Mouse (Mus musculus): ENCODE results near the gene Adamts7.

Gene Adamts7

DNA sequence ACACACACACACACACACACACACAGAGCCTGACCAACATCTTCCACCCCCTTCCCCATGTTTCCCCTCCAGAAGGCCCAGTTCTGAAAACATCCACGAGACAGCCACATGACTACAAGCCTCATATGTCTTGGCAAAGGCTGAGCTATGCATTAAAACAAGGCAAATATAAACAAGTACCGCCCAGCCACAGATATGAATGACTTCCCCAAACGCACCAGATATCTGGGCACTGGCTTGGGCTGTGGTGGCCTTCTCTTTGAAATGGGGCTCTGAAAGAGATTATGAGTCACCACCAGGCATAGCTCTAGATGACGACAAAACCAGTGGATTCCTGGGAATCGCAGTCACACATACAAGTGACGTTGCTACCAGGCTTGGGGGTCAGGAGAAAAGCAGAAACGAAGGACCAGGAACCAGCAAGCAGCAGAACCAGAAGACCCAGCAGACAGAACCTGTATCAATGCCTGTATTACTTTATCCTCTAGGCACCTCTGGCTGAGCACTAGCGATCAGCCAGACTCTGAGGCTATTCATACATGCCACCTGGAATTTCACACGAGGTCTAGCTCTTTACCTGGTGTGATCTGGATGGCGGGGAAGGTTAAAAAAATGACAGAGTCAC lies 72.5 kb downstream of the Adamts7 start:
- DNase-seq (ENCODE audit: low spot score): no peak

DNA sequence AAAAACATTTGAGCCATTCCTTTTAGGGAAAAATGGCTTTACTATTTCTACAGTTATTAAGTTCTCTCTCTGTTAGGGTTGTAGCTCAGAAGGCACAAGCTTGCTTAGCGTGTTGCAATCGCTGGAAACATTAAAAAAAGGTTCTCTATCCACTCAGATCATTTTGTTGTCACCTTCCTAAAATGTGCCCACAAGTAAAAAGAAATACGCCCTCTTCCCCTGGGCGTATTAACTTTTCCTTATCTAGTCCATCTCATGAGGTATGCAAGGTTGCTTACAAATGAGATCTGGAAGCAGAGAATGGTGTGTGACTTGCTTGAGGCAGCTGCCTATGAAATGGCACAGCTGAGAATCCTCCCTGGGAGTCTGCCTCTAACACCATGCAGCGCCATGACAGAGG lies 73.9 kb downstream of the Adamts7 start:
- DNase-seq (ENCODE audit: low spot score): no peak

DNA sequence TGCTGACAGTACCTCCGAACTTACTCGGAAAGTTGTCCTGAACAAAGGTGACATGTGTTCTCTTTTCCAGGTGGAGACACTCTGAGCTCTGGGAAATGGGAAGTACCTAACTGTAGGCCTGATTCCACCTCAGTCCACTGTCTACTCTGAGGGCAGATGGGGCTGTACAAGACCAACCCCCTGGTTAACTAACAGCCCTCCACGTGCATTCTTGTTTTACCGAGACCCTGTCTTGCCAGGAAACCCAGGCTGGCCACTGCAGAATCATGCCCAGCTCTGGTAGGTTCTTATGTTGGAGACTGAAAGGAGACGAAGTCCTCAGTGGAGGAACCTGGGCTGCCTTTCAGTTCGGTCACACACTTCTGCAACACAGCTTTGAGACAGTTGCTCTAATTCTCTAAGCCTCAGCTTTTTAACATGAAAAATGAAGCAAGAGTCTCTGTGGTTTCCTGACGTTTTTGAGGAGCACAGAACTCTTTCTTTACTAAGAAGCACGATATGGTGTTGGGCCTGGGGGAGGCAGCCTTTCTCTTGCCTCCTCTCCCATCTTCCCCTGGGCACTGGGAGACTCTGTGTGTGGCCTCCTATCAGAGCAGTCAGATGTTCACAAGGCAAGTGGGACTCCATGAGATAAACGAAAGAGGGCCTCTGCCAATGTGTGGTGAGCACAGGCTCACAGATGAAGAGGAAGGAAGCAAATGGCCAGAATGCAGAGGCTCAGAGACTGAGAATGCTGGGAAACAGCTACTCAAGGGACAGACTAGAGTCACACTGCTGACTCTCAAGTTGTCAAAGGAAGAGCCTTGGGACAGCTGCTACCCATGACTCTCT lies 74.6 kb downstream of the Adamts7 start:
- DNase-seq (ENCODE audit: low spot score): no peak

DNA sequence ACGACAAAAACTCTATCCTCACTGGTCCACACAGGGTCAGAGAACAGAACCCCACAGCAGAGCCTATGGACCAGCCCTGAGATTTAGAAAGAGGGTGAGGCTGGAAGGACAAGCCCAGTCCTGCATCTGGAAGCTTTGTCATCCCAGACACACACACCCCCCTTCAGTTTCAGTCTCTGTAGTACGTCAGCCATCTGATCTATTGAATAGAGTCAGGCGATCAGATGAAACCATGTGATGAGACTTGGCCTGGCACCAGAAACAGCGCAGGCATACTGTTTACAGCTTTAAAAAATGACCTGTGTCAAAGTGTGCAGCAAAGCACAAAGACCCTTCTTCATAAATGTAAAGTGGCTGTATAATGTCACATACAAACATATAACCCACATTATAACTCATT lies 77.7 kb downstream of the Adamts7 start:
- no peak for DNase-seq (ENCODE audit: low spot score)

DNA sequence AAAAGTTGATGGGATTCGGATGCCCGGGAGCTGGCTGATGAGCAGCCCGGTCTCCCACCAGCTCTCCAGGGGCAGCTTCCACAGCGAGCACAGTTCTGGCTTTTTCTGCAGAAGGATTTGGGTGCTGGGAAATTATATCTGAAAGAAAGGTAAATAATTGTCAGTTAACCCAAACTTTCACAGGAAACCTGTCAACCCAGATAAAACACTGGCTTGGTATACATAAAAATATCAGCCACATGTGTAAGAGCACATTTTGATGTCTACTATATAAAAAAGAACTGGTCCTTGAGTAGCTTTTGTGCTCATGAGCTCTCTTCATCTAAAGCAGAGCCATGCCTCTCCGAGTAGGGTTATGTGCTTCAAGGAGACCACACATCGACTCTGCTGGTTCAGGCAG lies 78.2 kb downstream of the Adamts7 start:
- DNase-seq (ENCODE audit: low spot score): no peak

DNA sequence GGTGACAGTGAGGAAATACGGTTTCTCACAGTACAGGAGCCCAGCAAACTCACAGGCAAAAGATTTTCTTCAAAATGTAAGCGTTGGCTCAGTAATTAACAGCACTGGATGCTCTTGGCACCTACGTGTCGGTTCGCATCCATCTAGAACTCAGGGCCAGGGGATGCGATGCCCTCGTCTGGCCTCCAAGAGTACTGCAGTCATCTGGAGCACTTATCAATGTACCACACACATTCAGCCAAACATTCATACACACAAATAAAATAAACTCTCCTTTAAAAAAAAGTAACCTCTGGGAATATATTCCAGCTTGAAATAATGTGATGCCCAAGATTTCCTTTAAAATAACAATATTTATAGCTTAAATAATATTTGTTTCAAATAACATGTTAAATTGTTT lies 78.7 kb downstream of the Adamts7 start:
- no peak for DNase-seq (ENCODE audit: low spot score)

DNA sequence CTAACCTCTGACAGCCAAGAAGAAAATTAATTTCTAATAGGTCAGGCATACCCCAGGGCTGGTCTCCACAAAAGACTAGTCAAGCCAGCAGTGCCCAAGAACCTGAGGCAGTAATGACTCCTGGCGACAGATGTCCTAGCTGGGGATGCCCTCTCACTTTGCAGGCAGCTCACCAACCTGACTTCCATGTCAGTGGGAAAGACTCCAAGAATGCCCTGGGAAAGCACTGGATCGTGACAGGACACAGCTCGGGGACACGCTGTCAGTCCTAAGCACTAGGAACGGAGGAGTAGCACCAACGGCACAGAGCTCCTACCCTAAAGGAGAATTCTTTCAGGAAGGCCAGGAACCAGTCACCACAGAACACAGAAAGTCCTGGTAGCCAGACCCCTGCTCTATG lies 79.4 kb downstream of the Adamts7 start:
- no peak for DNase-seq (ENCODE audit: low spot score)

DNA sequence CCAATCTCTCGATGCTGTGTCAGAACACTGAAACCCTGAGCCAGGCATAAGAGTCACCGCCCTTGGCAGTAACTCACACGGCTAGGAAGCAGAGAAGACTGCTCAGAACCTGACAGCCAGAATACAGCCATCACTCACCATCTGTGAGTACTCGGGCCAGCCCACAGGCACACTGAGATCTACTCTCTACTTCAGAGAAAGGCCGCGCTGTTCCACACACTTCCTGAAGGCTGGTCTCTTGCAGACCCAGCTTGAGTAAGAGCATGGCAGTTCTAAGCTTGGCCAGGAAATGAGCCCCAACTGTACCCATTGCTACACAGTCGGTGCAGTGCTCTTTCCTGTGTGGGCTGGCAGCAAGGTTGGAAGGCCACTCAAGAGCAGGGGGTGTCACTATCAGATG lies 80.0 kb downstream of the Adamts7 start:
- DNase-seq (ENCODE audit: low spot score): no peak

DNA sequence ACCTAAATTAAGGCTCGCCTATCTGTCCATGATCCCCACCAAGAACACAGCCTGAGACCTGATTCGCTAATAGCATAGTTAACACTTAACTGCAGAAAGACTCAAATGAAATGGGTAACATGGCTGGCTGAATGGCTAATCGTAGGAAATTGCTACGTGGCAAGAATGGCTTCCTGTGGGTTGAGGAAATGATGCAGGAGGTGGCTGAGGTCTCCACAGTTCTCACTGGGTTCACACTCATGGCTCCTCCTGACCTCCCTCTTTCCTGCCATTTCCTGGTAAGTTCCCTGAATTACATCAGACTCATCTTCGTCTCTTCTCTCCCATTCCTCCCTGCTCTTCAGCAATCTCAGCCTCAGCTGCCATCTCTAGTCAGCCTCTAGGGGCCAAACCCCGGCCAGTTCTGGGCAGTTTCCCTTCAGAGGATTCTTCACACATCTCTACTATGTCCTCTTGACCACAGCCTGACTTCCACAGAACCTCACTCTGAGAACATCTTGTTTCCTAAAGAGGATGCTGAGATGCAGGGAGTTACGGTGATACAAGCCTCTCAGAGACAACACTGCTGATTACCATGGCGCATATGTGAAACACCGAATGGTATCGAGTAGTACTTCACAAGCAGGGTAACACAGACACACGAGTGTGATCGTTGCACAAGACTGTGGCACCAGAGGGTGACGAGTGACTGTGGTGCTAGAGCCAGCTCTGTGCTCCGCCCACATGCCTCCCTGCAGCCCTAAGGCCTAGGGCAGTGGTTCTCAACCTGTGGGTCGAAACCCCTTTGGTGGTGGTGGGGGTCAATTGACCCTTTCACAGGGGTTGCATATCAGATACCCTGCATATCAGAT lies 81.7 kb downstream of the Adamts7 start:
- DNase-seq (ENCODE audit: low spot score): no peak

DNA sequence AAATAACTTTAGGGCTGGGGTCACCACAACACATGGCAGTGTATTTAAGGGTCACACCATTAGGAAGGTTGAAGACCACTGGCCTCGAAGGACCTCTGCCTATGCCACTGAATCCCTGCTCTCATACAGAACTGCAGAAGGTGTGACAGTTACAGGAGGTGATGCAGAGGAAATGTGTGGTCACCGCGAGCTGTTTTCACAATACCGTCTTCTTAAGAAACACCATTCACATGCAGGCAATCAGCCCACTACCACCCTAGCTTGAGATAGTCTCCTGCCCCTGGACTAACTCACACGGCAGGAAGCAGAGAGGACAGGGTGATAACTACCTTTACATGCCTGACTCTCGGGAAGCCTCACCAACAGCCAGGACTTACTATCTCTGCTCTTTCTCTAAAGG lies 82.3 kb downstream of the Adamts7 start:
- DNase-seq (ENCODE audit: low spot score): no peak

DNA sequence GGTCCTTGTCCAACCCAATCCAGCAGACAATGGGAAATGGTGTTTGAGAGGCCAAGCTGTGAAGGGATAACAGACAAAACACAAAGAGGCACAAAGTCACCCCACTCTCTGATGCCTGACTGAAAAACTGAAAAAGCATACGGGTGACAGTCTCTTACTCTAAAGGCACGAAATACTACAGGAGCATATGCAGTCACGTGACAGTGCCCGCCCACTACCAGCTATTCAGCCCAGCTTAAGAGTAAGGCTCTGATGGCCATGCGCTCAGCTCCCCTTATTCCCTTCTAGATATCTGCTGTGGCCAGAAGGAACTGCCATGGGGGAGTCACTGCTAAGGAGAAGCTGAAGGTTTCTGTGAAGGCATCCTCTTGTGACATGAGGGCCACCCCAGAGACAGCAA lies 82.9 kb downstream of the Adamts7 start:
- no peak for DNase-seq (ENCODE audit: low spot score)

DNA sequence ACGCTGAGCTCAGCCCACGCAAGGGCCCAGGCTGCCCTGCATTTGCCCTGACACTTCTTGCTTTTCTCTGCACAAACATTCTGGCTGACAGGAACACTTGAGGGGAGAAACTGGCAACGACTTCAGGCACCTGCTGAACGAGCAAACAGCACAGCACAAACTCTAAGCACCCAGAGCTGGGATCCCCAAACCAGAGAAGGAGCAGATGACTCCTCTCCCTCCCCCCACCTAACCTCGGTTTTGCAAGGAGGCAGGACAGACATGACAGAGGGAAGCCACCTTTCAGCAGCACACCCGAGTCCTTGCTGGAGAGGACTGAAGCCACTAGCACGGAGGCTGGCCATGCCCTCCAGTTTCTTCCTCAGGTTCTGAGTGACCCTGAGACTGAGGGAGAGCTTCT lies 84.4 kb downstream of the Adamts7 start:
- no peak for DNase-seq (ENCODE audit: low spot score)

DNA sequence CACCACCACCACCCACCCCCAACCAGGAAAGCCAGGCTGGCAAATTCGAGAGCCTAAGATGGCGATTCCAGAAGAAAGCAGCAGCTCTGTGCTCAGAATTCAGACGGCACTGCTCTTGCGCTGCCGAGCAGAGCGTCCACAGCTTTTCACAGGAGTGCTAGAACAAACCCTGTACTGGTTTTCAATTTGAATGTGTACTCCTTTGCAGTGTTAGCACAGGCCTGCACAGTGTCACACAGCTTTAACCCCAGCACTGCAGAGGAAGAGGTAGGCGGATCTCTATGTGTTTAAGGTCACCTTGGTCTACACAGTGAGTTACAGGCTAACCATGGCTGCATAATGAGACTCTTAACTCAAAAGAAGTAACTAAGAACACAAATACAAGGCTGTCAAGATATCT lies 85.5 kb downstream of the Adamts7 start:
- no peak for DNase-seq (ENCODE audit: low spot score)

DNA sequence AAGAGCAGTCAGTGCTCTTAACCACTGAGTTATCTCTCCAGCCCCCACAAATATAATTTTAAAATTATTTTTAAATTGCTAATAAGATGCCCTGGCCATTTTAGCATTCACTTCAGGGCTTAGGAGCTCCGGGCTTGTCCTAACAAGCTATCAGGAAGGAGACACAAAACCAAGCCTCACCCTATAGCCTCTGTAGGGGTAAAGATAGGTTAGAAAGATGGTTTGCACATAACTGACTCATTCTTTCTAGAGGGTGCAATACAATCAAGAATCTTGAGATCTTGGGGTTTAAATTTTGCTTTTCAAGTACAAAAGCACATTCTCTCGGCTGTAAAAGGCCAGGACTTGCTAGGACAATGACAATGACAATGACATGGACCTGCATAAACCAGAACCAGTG lies 86.2 kb downstream of the Adamts7 start:
- DNase-seq (ENCODE audit: low spot score): no peak

DNA sequence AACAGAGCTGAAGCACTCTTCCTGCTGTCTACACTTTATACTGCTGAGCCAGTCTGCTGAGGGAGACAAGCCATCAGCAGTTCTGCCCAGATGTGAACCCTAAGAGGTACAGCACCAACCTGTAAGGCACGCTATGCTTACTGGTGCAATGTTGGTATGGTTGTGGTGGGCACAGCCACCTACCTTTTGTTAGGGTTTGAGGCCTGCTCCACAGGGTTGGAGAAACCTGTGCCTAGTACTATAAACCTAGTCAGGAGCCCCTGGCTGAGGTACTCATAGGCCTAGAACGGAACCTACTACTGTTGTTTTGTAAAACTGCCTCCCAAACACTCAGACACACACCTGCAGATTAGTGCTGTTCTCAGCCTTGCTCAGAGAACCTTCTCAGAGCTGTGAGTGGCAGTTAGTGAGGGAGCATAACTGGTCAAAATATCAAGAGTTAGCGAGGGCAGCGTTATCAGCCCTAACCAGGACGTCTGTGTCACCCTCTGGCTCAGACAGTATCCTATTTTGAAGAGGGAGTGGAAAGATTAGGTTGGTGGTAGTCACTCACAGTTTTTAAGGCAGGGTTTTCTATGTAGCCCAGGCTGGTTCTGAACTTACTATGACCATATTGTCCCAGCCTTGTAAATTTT lies 87.4 kb downstream of the Adamts7 start:
- no peak for DNase-seq (ENCODE audit: low spot score)

DNA sequence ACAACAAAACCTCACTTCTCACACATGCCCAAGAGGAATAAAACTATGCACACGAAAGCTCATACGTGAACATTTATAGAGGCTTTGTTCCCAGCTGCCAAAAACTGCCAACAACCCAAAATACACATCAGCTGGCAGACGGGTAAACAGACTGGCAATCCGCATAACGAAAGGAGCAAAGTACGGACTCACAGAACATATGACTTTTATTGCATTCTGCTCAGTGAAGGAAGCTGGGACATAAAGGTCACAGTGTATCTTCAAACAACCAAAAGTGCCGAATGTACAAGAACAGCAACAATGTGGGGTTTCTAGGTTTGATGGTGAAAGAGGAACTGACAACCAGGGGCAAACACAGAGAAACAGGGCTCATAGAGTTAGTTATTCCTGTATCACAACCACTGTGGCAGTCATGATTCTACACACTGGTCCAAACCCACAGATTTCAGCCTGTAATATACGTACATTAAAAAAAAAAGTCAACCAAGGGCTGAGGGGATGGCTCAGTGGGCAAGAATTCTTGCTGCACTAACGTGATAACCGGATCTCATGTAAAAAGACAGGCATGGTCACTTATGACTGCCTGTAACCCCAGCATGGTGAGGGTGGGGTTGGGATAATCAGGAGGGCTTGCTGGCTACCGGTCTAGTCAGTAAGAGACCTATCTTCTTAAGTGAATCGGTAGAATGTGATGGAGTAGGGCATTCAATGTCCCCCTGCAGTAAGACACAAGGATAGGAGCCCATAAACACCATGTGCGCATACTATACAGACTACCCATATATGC lies 88.3 kb downstream of the Adamts7 start:
- no peak for DNase-seq (ENCODE audit: low spot score)

DNA sequence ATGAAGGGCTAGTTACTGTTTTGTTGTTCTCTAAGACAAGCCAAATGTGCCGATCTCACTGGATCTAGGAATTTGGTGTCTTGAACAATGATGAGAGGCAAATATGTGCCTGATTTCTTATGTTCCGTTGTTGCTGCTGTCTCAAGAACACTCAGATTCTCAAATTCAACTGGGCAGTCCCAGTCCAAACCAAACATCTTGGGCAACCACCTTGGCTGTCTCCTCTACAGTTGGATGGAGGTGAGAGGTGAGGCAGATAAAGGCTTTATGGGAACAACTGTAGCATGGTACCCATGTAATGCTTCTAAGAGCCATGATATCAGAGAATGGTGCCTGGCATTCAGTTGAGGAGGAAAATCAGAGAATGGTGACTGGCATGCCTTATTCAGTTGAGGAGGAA lies 90.3 kb downstream of the Adamts7 start:
- DNase-seq (ENCODE audit: low spot score): no peak

DNA sequence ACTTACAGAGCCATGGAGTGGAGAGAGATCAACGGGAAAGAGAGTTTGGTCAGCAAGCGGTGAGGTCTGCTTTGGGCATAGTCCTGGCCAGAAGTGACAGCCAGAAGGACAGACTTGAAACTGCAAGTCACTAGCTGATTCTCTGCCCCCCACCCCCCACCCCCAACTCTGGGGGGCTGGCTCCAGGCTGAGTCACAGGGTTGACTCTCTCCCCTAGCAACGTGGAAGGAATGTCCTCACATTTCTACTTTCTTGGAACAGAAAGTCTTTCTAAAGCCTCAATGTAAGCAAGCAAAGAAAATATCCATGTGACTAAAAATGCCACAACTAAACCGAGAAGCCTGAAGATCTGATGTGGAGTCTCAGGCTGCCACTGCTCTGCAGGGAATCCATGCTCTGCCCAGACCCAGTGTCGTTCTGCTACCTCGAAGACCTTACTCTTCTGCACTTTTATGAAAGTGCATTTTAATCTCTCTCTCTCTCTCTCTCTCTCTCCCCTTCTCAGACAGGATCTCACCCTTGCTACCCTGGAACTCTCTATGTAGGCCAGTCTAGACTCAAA lies 93.1 kb downstream of the Adamts7 start:
- no peak for DNase-seq (ENCODE audit: low spot score)

DNA sequence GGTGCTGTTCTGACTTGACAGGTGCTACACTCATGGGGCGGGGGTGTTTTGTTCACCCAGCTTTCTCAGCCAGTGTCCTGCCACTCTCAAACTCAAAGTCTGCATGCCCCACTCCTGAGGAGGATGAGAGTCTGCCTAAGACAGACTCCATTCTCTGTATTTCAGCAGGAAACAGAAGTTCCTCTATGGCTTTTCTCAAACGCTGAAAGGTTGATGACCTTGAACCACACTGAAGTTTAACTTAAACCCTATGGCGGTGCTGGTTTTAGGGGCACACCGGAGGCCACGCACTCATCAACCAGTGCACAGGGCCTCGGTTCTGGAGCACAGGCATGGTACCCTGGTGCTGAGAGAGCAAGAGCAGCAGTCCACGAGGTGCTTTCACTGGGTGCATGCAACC lies 94.4 kb downstream of the Adamts7 start:
- DNase-seq (ENCODE audit: low spot score): no peak
